Mouse (Mus musculus) E14TG2a.4 (cell line): ENCODE results near the gene Kif26b.

Experiments used
- CTCF ChIP-seq: conservative IDR thresholded peaks from 2 replicates; pipeline ENCODE4 v1.5.1; 2014; ENCODE audit warnings: low read length
- NANOG ChIP-seq: IDR thresholded peaks from 2 replicates; pipeline ENCODE4 v1.6.1; 2014; ENCODE audit warnings: borderline replicate concordance, low read length, mixed read lengths

DNA sequence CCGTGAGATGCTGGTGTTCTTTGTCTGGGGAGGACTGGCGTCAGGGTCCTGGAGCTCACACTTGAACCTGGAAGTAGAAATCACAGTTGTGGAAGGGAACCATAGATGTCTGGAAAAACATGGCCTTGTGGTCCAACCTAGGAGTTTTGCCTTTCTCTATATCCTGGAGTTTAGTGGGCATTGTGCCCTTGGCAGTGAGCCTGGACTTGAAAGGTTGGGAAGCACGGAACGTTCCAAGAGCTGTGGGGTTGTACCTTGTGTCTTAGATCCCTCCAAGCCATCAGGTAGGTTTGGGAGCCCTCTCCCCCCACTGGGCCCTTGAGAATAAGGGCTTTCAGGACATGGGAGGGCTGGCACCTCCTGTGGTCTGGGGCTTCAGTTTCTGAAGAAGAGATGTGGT lies 20.7 kb downstream of the Kif26b start:
- TF ChIP-seq CTCF (no peak), NANOG (no peak)
